Mouse (Mus musculus) regulatory T cell (primary cell): ENCODE data around the gene Swap70.

Source experiments
- in situ Hi-C: fragments of 300-600 bp; cut with MboI, MseI; formaldehyde crosslinking; loops from one replicate; pipeline ENCODE4 v1.15.1; 2025; ENCODE audit warnings: high pct_unique_total_duplicates

The Swap70 gene

DNA sequence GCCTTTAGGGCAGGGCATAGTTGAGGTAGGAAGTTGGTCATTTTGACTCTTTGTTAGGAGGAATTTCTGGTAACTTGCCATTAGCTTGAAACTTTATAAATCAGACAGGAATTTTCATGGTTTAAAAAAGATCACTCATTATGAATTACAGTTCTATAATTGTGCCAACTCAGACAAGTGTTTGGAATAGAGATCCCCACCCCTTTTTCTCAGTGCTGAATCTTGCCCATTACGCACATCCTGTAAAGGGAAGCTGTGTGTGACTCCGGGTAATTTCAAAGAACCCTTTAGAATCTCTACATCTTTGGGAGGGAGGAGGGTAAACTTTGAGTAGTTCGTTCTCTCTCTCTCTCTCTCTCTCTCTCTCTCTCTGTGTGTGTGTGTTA is 15.9 kb downstream of the Swap70 start:
- in situ Hi-C loops = no loop called here

DNA sequence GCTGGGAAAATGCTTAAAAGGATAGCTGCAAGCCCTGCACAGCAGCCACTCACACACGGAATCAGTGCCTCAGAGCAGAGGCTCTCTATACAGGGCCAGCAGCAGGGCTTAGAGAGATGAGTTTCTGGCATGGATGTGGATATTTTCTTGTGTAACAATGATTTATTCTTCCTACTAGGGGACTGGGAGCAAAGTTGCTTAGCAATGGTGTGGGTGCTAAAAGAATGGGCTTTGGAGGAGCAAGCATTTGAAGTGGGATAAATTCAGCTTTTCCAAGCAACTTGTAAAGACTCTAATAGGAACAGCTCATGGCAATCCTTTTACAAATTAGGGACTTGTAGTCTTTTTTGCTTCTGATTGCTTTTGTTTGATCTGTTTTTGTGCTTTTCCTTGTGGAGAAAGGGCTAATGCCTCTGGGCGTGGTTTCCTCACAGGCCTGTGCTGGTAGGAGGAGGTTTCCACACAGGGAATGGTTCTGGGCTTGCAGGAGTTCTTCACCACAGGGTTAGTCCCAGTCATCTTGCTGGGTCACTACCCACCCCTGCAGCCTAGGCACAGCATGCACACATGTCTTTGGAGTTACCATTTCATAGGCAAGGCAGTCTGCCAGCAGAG is 16.4 kb downstream of the Swap70 start:
- in situ Hi-C loops = no loop called here

DNA sequence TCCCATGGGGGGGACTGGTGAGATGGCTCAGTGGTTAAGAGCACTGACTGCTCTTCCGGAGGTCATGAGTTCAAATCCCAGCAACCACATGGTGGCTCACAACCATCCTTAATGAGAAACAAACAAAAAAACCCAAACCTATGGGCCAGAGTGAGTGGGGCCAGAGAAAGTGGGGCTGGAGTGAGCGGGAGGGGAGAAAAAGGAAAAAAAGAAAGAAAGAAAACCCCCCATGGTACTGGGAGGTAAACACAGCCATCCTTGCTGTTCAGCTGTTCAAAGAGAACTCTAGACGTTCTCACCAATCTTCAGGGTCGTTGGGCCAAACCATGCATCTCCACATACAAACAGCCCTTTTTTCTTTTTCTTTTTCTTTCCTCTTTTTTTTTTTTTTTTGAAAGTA is 18.1 kb downstream of the Swap70 start:
- in situ Hi-C loops = no loop called here

DNA sequence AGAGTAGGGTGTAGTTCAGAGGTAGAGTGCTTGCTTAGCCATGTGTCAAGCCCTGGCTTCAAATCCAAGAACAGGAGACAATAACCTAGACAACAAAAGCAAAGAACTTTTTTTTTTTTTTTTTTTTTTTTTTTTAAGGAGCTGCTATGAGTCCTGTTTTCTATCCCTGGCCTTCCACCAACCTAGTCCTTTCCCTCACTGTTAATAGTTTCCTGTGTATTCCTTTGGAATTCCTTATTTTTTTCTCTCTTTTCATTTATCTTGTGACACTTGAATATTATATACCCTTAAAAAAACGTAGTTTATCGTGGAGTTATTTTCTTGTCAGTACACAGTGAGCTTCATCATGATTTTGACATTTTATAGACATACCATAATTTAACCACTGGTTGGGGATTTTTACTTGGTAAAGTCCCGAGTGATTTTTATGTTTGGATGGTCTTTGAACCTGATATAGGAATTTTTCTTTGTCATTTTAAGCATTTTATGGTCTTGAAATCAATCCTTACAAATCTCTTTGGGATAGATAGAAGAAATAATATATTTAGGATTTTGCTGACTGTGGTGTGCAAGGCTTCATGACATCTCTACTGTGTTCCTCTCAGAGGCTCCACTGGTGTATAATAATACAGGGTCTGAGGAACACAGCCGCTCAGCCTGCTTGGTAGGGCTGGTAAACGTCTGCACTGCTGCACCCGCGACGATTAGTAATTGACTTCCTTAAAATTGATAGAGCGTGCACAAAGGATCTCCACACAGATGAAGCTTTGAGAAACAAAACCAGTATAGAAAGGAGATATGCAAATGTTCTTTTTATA is 20.2 kb downstream of the Swap70 start:
- in situ Hi-C loops = no loop called here

DNA sequence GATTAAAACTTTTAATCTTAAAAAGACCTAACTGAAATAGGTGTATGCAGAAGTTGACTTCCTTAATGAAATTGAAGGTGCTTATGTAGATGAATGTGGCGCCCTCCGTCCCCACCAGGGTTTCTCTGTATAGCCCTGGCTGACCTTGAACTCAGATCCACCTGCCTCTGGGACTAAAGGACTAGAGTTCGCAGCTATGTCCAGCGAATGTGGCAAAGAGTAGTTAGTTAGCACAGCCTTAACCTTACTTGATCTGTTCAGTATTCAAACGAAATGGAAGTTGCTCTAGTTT is 20.7 kb downstream of the Swap70 start:
- in situ Hi-C loops = no loop called here

DNA sequence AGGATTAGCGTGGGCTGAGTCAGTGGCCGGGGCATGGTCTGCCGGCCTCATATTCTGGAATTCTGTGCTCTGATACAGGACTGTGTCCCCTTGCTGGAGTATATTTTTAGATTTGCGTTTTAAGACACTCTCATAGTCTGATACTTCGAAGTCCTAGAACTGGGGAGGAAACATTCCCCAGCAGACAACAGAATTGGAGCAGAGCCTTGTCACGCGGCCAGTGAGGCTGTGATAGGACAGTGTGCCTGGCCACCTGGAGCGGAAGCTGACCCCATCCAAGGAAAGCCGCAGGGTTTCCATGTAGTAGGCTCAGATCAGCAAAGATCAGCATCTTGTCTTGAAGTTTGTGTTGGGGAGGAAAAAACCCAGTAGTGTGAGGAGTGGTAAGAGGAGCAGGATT is 23.6 kb downstream of the Swap70 start:
- in situ Hi-C loops = no loop called here

DNA sequence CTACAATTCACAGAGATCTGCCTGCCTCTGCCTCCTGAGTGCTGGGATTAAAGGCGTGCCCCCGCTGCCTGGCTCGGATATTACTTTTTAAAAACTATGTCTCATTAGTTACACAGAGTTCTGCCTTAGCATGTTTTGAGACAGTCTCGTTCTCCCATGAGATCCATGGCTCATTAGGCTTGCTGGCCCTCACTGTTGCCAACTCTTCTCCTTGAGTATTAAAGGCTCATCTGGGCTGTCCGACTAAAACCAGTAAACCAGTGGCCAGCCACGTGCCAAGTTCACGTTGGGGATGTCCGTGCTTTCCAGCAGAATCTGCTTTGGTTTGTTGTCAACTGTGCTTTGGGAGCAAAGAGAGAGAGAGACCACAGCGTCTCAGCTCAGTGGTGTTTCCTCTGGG is 25.0 kb downstream of the Swap70 start:
- in situ Hi-C loops = no loop called here

DNA sequence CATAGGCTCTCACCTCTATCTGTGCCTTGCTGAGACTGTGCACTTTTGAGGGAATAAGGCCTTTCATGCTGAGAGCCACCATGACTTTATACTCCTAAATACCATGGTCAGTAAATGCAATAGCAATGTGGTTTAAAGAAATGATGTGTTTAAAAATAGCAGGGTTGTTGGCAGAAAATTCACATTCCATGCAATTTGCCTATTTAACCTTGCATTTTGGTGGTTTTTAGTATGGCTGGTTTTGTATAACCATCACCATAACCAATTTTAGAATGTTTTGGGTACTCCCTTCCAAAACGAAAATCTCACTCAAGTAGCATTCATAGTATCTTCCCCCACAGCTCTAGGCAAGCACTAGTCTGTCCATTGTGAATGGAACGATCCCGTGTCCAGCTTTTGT is 26.3 kb downstream of the Swap70 start:
- in situ Hi-C loops = no loop called here

DNA sequence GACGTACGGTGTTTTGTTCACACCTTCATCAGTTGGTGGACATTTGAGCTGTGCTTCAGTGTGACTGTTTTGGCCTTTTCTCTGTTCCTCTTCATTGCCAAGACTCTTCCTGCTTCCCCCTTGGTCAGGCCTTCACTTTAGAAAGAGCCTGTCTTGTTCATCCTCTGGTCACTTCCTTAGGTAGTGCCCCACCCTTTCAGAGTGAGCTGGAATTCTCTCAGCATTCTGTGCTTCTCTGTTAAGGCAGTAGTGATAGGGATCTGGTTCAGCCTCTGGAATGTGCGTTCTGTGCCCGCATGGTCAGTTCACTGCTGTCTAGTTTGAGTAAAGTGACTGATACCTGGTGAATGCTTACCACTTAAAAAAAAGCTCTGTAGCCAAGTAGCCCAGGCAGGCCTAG is 27.2 kb downstream of the Swap70 start:
- in situ Hi-C loops = no loop called here

DNA sequence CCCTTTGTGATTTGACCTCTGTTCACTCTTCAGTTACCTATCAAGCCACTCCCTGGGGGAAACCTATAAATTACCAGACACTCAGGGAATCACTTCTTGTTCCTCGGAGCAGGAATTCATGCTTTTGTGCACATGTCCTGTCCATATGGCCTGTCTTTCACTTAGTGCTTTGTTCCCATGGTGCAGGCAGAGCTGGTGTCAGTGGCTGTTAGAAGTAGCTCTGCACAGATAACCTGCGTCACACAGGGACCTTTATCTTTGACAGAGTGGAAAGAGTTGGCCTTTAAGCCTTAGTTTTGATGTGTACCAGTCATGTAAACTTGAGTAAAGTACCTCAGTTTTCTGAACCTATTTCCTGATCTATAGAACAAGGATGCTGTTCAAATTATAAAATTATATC is 32.4 kb downstream of the Swap70 start:
- in situ Hi-C loops = no loop called here

DNA sequence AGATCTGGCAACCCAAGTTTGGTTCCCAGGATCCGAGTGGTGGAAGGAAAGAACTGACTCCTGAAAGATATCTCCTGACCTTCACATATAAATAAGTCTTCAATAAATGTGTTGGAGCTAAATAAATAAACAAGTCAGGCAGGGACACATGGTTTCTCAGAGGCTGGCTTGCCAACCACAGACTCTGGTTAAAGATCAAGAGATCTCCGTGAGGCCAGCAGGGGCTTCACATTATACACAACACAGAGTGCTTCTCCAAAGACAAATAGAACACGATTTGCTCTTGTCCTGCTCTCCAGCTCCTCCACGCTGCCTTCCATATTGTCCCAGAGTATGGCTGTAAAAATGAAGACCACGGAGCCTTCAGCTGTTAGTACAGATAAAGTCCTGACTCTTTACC is 32.9 kb downstream of the Swap70 start:
- in situ Hi-C loops = no loop called here

DNA sequence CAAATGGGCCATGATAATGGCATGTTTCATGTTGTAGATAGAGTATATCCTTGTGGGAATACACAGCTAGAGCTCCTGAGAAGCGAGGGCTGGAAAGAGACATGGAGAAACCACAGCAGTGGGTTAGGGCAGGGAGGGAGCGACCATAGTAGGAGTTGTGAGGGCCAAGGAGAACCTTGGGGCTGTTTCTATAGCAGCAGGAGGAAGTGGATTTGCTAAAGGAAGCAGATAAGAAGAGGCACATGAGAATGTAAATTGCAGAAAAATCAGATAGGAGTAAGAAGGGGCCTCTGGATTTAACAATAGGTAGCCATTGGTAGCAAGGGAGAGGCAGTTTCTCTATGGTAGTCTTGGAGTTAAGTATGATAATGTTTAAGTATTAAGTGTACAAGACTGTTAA is 35.5 kb downstream of the Swap70 start:
- in situ Hi-C loops = no loop called here

DNA sequence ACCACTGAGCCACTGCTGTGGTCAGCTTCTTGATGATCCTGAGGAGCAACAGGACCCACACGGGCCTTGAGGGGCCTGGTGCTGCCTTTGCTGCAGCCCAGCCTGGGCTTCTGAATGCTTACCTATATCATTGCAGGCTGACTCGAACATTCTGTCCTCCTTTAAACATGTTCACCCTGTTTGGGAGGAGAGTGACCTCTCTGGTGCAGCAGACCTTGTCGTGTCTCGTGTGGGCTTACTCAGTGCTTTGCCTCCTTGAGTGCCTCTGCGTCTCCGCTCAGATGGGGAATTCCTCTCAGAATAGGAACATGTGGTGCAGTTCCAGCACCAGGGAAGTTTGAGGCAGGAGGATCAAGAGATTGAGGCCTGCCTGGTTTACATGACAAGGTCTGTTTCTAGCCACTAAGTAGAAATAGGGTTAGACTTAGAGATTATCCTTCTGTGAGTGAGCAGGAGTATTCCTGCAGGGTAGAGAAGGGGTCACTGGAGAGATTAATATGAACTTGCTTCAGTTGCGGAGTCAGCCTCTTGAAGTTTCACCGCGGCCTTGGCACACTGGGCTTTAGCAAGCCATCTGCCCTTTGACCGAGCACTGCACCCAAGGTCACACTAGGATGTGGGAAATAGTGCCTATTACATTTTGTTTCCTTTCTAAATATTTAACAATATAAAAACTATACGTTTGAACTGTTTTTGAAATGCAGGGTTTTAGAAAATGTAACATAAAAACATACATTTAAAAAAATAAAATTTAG is 36.9 kb downstream of the Swap70 start:
- in situ Hi-C loops = no loop called here

DNA sequence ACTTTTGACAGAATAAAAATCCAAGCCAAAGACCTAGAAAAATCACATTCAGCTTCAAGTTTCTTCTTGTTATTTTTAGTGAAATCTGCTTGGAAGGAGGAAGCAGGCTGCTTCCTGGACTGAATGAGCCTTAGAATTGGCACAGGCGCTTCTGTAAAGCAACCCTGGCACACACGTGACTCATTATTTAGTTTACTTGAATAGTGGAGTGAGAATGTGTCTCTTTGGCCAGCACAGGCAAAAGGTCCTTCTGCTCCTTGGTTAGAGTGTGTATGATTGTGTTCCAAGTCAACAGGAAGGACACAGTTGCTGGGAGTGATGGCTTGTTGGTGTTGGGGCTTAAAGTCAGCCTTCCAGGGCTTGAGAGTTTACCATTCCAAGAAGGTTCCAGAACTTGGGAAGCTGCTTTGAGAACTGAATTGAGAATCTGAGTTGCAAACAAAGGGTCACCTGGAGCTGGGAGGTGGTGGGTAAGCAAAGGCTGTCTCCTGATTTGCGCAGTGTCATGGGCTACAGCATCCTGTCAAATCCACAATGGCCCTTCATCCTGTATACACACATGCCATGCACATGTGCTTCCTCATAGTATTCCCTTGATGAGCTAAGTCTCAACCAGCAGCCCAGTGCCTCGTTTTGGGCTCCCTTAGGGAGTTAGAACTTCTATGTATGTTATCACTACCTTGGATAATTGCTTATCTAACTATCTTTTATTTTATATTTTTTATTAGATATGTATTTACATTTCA is 38.6 kb downstream of the Swap70 start:
- in situ Hi-C loops = loop anchor here (5.0 kb wide), 2 partner anchors 38 to 93 kb away; partner anchors contain the start of gene Swap70

DNA sequence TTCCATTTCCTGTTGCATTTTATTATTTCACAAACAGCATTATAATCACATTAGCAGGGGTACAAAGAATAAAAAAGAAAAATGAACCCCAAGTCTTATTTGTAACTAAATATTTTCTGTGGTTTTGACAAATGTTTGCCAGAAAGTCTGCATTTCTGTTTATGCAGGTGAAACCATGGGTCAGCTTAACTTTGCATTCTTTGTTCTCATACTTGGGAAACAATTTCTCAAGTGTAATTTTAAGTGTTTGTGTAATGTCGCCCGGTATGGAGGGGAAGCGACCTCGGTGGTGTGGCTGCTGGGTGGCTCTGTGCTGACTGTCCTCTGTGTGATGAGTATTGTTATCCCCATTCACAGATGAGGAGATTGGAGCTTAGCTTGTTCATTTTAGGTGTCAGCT is 40.3 kb downstream of the Swap70 start:
- in situ Hi-C loops = loop anchor here (5.0 kb wide), 2 partner anchors 40 to 95 kb away; partner anchors contain the start of gene Swap70

DNA sequence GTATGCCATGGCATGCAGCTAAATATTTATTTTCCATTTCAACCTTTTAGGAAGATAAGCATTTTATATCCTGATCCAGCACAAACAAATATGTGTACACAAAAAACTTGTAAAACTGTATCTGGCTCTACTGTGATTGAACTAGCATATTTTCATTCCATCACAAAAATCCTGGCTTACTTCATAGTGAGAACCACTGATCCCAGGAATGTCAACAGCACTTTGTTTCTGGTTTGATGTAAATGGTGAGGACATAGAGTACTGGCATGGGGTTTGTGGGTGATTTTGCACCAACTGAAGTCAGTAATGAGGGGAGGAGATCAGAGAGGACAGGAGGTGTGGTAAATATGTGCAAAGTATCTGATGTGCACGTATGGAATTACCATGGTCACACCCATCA is 41.1 kb downstream of the Swap70 start:
- in situ Hi-C loops = loop anchor here (5.0 kb wide), 2 partner anchors 40 to 95 kb away; partner anchors contain the start of gene Swap70

DNA sequence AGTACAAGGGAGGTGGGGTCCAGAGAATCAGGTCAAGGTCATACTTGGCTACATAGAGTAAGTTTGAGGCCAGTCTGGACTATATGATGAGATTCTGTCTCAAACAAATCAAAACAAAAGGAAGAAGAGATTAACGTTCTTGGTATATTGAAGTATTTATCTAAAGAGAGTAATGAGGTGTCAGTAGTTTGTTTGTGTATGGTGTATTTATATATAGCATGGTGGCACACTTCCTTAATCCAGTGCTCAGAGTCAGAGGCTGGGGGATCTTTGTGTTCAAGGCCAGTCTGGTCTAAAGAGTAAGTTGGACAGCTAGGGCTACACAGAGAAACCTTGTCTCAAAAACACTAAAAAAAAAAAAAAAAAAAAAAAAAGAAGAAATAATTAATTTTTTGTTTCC is 42.0 kb downstream of the Swap70 start:
- in situ Hi-C loops = loop anchor here (5.0 kb wide), 2 partner anchors 41 to 96 kb away; partner anchors contain the start of gene Swap70

DNA sequence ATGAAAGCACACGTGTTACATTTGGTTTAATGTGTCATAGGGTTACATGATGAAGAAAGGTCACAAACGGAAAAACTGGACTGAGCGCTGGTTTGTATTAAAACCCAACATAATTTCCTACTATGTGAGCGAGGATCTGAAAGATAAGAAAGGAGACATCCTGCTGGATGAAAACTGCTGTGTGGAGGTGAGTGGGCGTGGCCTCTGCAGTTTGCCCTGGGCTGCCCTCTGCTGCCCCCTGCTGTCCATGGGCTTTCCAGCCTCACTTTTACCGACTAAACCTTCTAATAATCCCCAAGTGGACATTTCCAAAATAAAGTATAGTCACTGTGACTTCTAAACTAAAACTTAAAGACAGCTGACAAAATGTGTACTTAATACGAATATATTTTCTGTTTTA is 44.3 kb downstream of the Swap70 start:
- in situ Hi-C loops = no loop called here

DNA sequence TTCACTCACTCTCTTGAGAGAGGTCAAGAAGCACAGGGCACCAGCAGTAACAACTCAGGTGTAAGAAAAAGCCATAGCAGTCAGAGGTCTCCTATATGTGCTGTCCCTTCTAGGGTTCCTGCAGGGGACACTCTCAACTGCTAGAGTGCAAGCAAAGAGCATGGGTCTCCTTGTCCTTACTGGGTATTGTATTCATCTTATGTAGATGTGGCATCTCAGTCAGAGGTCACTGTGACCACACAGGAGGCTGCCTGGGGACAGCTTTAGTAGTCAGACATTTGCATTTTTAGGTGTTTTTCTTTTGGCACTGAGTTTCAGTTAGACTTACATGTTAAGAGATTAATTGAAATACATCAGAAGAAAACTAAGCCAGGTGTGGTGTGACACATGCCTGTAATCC is 45.5 kb downstream of the Swap70 start:
- in situ Hi-C loops = no loop called here

DNA sequence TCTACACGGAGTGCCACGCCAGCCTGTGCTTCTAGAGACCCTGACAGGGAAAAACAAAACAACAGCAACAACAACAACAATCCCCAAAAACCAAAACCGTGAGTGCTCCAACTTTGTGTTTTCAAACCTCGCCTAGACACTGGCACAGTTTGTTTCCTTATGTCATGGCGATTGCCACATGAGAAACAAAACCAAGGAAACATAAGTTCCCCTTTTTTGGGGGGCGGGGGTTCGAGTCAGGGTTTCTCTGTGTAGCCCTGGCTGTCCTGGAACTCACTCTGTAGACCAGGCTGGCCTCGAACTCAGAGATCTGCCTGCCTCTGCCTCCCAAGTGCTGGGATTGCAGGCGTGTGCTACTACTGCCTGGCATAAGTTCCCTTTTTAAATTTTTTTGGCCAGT is 46.5 kb downstream of the Swap70 start:
- in situ Hi-C loops = no loop called here

DNA sequence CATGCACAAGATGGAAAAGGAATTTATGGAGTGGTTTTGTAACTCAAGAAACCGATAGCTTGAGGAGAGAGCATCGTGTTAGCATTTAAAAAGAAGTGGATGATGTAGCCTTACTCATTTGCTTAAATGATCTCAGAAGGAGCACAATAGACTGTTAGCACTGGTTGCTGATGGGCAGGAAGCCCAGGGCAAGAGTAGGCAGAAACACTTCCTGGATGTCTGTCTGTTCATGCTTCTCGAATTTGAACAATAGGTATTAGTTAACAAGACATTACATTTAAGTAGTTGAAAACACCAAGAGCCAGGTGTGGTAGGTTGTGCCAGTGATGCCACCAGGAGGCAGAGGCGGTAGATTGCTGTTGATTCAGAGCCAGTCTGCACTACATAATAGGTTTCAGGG is 47.0 kb downstream of the Swap70 start:
- in situ Hi-C loops = no loop called here

DNA sequence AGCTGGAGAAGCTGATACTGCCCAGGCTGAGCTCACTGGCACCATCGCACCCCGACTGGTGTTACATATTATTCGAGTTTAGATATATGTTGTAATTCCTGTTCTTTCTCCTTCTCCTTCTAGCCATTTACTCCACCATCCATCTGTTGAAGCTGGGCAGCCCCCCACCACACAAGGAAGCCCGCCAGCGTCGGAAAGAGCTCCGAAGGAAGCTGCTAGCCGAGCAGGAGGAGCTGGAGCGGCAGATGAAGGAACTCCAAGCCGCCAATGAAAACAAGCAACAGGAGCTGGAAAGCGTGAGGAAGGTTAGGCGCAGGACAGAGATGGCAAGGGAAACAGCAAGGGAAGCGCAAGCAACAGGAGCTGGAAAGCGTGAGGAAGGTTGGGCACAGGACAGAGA is 48.3 kb downstream of the Swap70 start:
- in situ Hi-C loops = no loop called here
